Mouse (Mus musculus): ENCODE measurements around the gene Efnb3. TPM values are rescaled to one million over a fixed set of nuclear protein-coding genes. Genes with fewer than 3 reads are reported as not detected.

Gene Efnb3
- polyA plus RNA-seq, 1 experiment from 2014 or later: 56.2 TPM

GRCm38 (mm10) chr11:69600098-69600497, 40.1 kb upstream of the Efnb3 start:
- H3K4me2 ChIP-seq: peak overlapping the region; percentile 47
- H3K4me1 ChIP-seq: peaks cover 63% of the 10 kb centered on the region
- H3K9me3 ChIP-seq: no peaks in the 10 kb centered on the region
- peak overlapping the region; percentile 45; the same call in 1 of the 2 replicates for H3K9ac ChIP-seq
- peaks cover 12% of the 10 kb centered on the region for H3K36me3 ChIP-seq
- 10% methylated on average over 6 of the region's 6 CpGs for WGBS
- ATAC-seq (ENCODE audit: extremely low read depth, insufficient number of reproducible peaks, low FRiP score, low TSS enrichment): peak; percentile 39; the same call in 1 of the 2 replicates
- peak overlapping the region; percentile 85 for H3K27ac ChIP-seq (replicated peaks)
- H3K27me3 ChIP-seq (replicated peaks): no peaks in the 10 kb centered on the region
- H3K4me3 ChIP-seq: peak overlapping the region; percentile 8; the same call in 1 of the 2 replicates

- Histone ChIP-seq H3K27ac (replicated peaks) (peak overlapping the region; percentile 85), H3K36me3 (peaks cover 18% of the 10 kb centered on the region), H3K4me3 (no peak overlapping the region), H3K9ac (peak overlapping the region; percentile 45; the same call in 1 of the 2 replicates), H3K9me3 (no peaks in the 10 kb centered on the region), H3K4me2 (peak overlapping the region; percentile 47), H3K27me3 (replicated peaks) (no peaks in the 10 kb centered on the region), H3K4me1 (peaks cover 56% of the 10 kb centered on the region)
- ATAC-seq (ENCODE audit: extremely low read depth, insufficient number of reproducible peaks, low FRiP score, low TSS enrichment): no peak
- WGBS: 16% methylated on average over 9 of the region's 9 CpGs
Measured at GRCm38 (mm10) chr11:69599436-69599835, 39.4 kb upstream of the Efnb3 start.

- no peak for ATAC-seq (ENCODE audit: extremely low read depth, insufficient number of reproducible peaks, low FRiP score, low TSS enrichment)
- Histone ChIP-seq H3K4me2 (no peak overlapping the region), H3K9ac (no peak overlapping the region), H3K4me3 (no peak overlapping the region), H3K4me1 (peaks cover 10% of the 10 kb centered on the region), H3K27me3 (replicated peaks) (no peaks in the 10 kb centered on the region), H3K27ac (replicated peaks) (no peak overlapping the region), H3K36me3 (peaks cover 55% of the 10 kb centered on the region), H3K9me3 (no peaks in the 10 kb centered on the region)
- WGBS: 96% methylated on average over 6 of the region's 6 CpGs
Measured at GRCm38 (mm10) chr11:69594853-69595252, 34.8 kb upstream of the Efnb3 start.

DNA sequence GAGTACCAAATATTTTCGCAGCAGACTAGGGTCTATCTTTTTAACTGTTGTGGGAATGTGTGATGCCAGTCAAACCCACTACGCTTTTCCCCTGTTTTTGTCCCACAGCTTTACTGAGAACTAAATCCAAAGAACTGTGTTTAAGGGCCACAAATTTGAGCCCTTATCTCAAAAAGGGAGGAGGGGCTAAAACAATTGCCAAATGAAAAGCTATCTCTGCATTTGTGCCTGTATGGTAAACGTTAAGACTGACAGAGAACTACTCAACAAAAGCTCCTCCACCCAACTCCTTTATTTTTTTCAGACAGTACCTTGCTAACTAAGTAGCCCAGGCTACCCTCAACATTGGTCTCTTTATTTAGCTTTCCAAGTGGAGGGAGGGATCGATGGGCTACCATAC, 32.8 kb upstream of the Efnb3 start:
- Histone ChIP-seq H3K4me2 (no peak overlapping the region), H3K9me3 (no peaks in the 10 kb centered on the region), H3K27ac (replicated peaks) (0 out of 2 replicates have a peak overlapping the region, but pooled peaks have one; percentile 8), H3K36me3 (peaks cover 76% of the 10 kb centered on the region), H3K27me3 (replicated peaks) (no peaks in the 10 kb centered on the region), H3K4me1 (no peaks in the 10 kb centered on the region), H3K4me3 (no peak overlapping the region), H3K9ac (no peak overlapping the region)
- 87% methylated on average over 4 of the region's 4 CpGs for WGBS
- ATAC-seq (ENCODE audit: extremely low read depth, insufficient number of reproducible peaks, low FRiP score, low TSS enrichment): no peak

GRCm38 (mm10) chr11:69591899-69592637, 32.1 kb upstream of the Efnb3 start:
- ATAC-seq (ENCODE audit: extremely low read depth, insufficient number of reproducible peaks, low FRiP score, low TSS enrichment): no peak
- Histone ChIP-seq H3K4me3 (no peak overlapping the region), H3K27me3 (replicated peaks) (no peaks in the 10 kb centered on the region), H3K9me3 (no peaks in the 10 kb centered on the region), H3K27ac (replicated peaks) (no peak overlapping the region), H3K9ac (no peak overlapping the region), H3K4me2 (no peak overlapping the region), H3K36me3 (peaks cover 83% of the 10 kb centered on the region), H3K4me1 (no peaks in the 10 kb centered on the region)
- 75% methylated on average over 7 of the region's 7 CpGs for WGBS

DNA sequence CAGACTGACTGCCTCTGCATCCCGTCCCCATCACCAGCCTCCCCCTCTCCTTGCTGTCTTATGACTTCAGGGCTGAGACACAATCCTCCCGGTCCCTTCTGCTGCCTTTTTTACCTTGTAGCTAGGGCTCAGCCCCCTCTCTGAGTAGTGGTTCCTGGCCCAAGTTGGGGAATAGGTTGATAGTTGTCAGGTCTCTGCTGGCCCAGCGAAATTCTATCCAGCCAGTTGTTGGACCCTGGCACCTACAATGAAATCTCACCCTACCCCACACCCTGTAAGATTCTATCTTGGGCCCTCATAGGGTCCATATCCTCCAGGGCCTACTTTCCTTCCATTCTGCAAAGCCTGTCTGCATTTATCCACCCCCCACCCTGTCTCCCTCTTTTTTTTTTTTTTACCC, 31.4 kb upstream of the Efnb3 start:
- H3K4me2 ChIP-seq: no peak overlapping the region
- no peaks in the 10 kb centered on the region for H3K27me3 ChIP-seq (replicated peaks)
- H3K36me3 ChIP-seq: peaks cover 89% of the 10 kb centered on the region
- 88% methylated on average over 3 of the region's 3 CpGs for WGBS
- H3K4me1 ChIP-seq: no peaks in the 10 kb centered on the region
- H3K4me3 ChIP-seq: no peak overlapping the region
- no peak for ATAC-seq (ENCODE audit: extremely low read depth, insufficient number of reproducible peaks, low FRiP score, low TSS enrichment)
- H3K9me3 ChIP-seq: no peaks in the 10 kb centered on the region
- no peak overlapping the region for H3K27ac ChIP-seq (replicated peaks)
- H3K9ac ChIP-seq: no peak overlapping the region

DNA sequence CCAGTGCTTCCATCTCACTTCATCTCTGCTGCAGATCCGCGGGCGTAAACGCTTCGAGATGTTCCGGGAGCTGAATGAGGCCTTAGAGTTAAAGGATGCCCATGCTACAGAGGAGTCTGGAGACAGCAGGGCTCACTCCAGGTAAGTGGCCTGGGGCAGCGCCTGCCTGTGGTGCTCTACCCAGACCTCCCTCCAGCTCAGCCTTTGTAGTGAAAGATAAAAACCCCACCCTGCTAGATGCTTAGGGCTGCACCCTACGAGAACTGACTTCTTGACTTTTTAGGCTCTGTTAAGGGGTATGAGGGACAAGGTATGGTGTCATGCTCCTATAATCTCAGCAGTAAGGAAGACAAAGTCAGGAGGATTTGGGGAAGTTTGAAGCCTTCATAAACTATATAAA, 30.6 kb upstream of the Efnb3 start:
- H3K9me3 ChIP-seq: no peaks in the 10 kb centered on the region
- H3K36me3 ChIP-seq: peaks cover 85% of the 10 kb centered on the region
- no peak for ATAC-seq (ENCODE audit: extremely low read depth, insufficient number of reproducible peaks, low FRiP score, low TSS enrichment)
- no peaks in the 10 kb centered on the region for H3K27me3 ChIP-seq (replicated peaks)
- H3K9ac ChIP-seq: no peak overlapping the region; the same call in 1 of the 2 replicates
- no peak overlapping the region for H3K27ac ChIP-seq (replicated peaks)
- H3K4me2 ChIP-seq: no peak overlapping the region
- 85% methylated on average over 8 of the region's 8 CpGs for WGBS
- H3K4me3 ChIP-seq: no peak overlapping the region
- peaks cover 6% of the 10 kb centered on the region; the same call in 1 of the 2 replicates for H3K4me1 ChIP-seq

- no peaks in the 10 kb centered on the region for H3K27me3 ChIP-seq (replicated peaks)
- no peak overlapping the region for H3K27ac ChIP-seq (replicated peaks)
- H3K9ac ChIP-seq: no peak overlapping the region
- peaks cover 17% of the 10 kb centered on the region; the same call in 1 of the 2 replicates for H3K4me1 ChIP-seq
- H3K36me3 ChIP-seq: peaks cover 84% of the 10 kb centered on the region
- 82% methylated on average over 22 of the region's 22 CpGs for WGBS
- ATAC-seq (ENCODE audit: extremely low read depth, insufficient number of reproducible peaks, low FRiP score, low TSS enrichment): no peak
- H3K9me3 ChIP-seq: no peaks in the 10 kb centered on the region
- no peak overlapping the region for H3K4me3 ChIP-seq
- H3K4me2 ChIP-seq: no peak overlapping the region
Measured at GRCm38 (mm10) chr11:69589207-69589834, 29.3 kb upstream of the Efnb3 start.

GRCm38 (mm10) chr11:69585718-69586325, 25.8 kb upstream of the Efnb3 start:
- H3K27ac ChIP-seq (replicated peaks): no peak overlapping the region
- no peak overlapping the region for H3K4me3 ChIP-seq
- peaks cover 31% of the 10 kb centered on the region for H3K4me1 ChIP-seq
- H3K9me3 ChIP-seq: no peaks in the 10 kb centered on the region
- H3K27me3 ChIP-seq (replicated peaks): no peaks in the 10 kb centered on the region
- peaks cover 68% of the 10 kb centered on the region for H3K36me3 ChIP-seq
- no peak for ATAC-seq (ENCODE audit: extremely low read depth, insufficient number of reproducible peaks, low FRiP score, low TSS enrichment)
- WGBS: 57% methylated on average over 7 of the region's 7 CpGs
- H3K4me2 ChIP-seq: no peak overlapping the region
- no peak overlapping the region for H3K9ac ChIP-seq

GRCm38 (mm10) chr11:69584937-69585336, 24.9 kb upstream of the Efnb3 start:
- WGBS: 92% methylated on average over 13 of the region's 13 CpGs
- Histone ChIP-seq H3K4me2 (no peak overlapping the region), H3K27me3 (replicated peaks) (no peaks in the 10 kb centered on the region), H3K4me3 (no peak overlapping the region), H3K27ac (replicated peaks) (no peak overlapping the region), H3K4me1 (peaks cover 31% of the 10 kb centered on the region), H3K9ac (no peak overlapping the region), H3K9me3 (no peaks in the 10 kb centered on the region), H3K36me3 (peaks cover 59% of the 10 kb centered on the region)
- ATAC-seq (ENCODE audit: extremely low read depth, insufficient number of reproducible peaks, low FRiP score, low TSS enrichment): no peak

DNA sequence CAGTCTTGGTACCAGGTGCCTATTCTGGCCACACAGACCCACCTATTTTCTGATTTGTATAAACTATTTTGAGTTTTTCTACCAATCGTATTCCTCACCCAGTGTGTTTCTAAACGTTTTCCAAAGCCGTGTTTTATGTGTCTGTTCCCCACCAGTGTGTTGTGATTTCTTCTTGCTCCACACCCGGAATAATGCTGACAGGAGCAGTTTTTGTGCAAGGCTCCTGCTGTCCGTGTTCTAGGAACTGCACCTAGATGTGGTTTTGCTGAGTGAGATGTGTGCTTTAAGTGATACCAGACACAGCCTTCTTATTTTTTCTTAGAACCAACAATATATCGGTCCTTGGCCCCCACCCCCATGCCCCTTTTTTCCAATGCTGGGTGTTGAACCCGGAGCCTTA, 24.0 kb upstream of the Efnb3 start:
- no peaks in the 10 kb centered on the region for H3K27me3 ChIP-seq (replicated peaks)
- H3K4me3 ChIP-seq: no peak overlapping the region
- no peak for ATAC-seq (ENCODE audit: extremely low read depth, insufficient number of reproducible peaks, low FRiP score, low TSS enrichment)
- H3K4me1 ChIP-seq: peaks cover 31% of the 10 kb centered on the region
- no peaks in the 10 kb centered on the region for H3K9me3 ChIP-seq
- no peak overlapping the region for H3K4me2 ChIP-seq
- H3K9ac ChIP-seq: no peak overlapping the region
- H3K36me3 ChIP-seq: peaks cover 50% of the 10 kb centered on the region
- H3K27ac ChIP-seq (replicated peaks): no peak overlapping the region
- WGBS: 77% methylated on average over 7 of the region's 7 CpGs
